Mouse (Mus musculus): ENCODE results near the gene Olfr955.

Gene Olfr955

GRCm38 (mm10) chr9:39471844-39472243 lies at the start of gene Olfr955:
Gene Olfr955, minus strand, starts transcription at chr9:39471944.
- DNase-seq (ENCODE audit: low spot score in 2 of 2), result no peak

- no peak for DNase-seq (ENCODE audit: low spot score in 2 of 2)
These were observed 46.9 kb upstream of the Olfr955 start for GRCm38 (mm10) chr9:39518595-39518994.

GRCm38 (mm10) chr9:39515531-39515930 lies 43.8 kb upstream of the Olfr955 start, which contains the start of gene Olfr957:
Gene Olfr957, minus strand, starts transcription at chr9:39515809.
- DNase-seq (ENCODE audit: low spot score in 2 of 2), result no peak

- DNase-seq (ENCODE audit: low spot score in 2 of 2), result no peak
These were observed 37.7 kb upstream of the Olfr955 start for GRCm38 (mm10) chr9:39509412-39509811.

- DNase-seq (ENCODE audit: low spot score in 2 of 2), result peak; percentile 27 to 50
These were observed 37.3 kb upstream of the Olfr955 start for GRCm38 (mm10) chr9:39508998-39509397.

- DNase-seq (ENCODE audit: low spot score in 2 of 2), result no peak
These were observed 22.2 kb upstream of the Olfr955 start, which contains the start of gene Olfr44 for GRCm38 (mm10) chr9:39493895-39494294. Gene Olfr44, minus strand, starts transcription at chr9:39493995.

- no peak for DNase-seq (ENCODE audit: low spot score in 2 of 2)
These were observed 15.3 kb downstream of the Olfr955 start, which contains the start of gene Olfr954 for GRCm38 (mm10) chr9:39456401-39456800. Gene Olfr954, plus strand, starts transcription at chr9:39456701.

GRCm38 (mm10) chr9:39427048-39427447 lies 44.7 kb downstream of the Olfr955 start, which contains the start of gene Olfr952:
Gene Olfr952, minus strand, starts transcription at chr9:39427148.
- DNase-seq (ENCODE audit: low spot score in 2 of 2), result no peak
